Mouse (Mus musculus): ENCODE measurements around the gene Kazn. TPM values are rescaled to one million over a fixed set of nuclear protein-coding genes. Genes with fewer than 3 reads are reported as not detected.
A peak's percentile ranks its signal among the peaks of the same experiment; 100 is the strongest.

Gene Kazn
- polyA plus RNA-seq, 1 experiment from 2014 or later, result 12.9 TPM

DNA sequence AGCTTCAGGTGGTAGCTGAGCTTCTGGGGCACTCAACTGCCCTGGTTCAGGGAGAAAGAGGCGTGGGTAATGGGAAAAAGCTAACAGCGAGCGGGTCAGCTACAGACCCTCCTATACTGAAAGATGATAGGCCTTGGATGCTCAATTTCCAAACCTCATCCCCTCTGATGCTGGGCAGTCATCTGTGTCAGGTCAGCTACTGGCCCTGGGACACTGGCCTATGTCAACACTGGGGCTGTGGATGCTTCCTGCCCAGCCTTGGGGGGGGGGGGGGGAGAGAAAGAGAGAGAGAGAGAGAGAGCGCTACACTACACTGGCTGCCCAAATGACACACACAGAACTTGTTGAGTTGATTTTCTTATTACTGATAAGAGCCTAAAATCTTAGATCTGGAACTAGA, 28.6 kb upstream of the Kazn start:
- Histone ChIP-seq H3K27ac (ENCODE audit: low read depth, low read length) (no peak overlapping the region), H3K9ac (ENCODE audit: low read depth, low read length) (no peak overlapping the region), H3K4me3 (ENCODE audit: low read length) (no peak overlapping the region), H3K27me3 (ENCODE audit: control insufficient read depth, insufficient read depth, low read length) (no peaks in the 10 kb centered on the region), H3K9me3 (ENCODE audit: control insufficient read depth, low read length) (peaks cover 5% of the 10 kb centered on the region; the same call in 1 of the 2 replicates), H3K4me2 (replicated peaks; ENCODE audit: low read depth, low read length) (no peak overlapping the region), H3K36me3 (ENCODE audit: control insufficient read depth, insufficient read depth, low read length) (no peaks in the 10 kb centered on the region), H3K4me1 (ENCODE audit: control insufficient read depth, insufficient read depth, low read length) (peaks cover 6% of the 10 kb centered on the region; the same call in 1 of the 2 replicates)
- ATAC-seq (ENCODE audit: low FRiP score, low TSS enrichment), result peak; percentile 95
- 25% methylated on average over 4 of the region's 4 CpGs for WGBS

DNA sequence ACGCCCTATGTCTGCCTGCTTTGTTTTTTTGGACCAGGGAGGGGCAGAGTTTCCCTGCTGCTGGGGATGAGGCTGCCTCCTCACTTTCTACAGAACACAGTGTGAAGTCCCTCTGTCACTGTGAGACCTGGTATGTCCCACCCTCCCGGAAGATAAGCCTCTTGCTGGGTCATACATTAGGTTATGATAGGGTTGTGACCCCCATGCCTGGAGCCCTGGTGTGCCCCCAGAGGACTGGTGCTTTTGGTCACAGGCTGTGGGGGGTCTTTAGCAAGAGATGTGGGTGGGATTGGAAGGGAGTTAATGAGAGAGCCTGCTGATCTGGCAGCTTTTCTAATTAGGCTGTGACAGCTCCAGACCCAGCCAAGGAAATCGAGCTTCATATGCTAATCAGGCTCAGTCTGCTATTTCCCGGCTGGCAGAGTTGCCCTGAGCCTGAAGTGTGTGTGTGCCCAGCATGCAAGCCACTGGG, 28.2 kb upstream of the Kazn start:
- Histone ChIP-seq H3K9me3 (ENCODE audit: control insufficient read depth, low read length) (peaks cover 5% of the 10 kb centered on the region; the same call in 1 of the 2 replicates), H3K27me3 (ENCODE audit: control insufficient read depth, insufficient read depth, low read length) (no peaks in the 10 kb centered on the region), H3K36me3 (ENCODE audit: control insufficient read depth, insufficient read depth, low read length) (no peaks in the 10 kb centered on the region), H3K27ac (ENCODE audit: low read depth, low read length) (no peak overlapping the region), H3K4me1 (ENCODE audit: control insufficient read depth, insufficient read depth, low read length) (peaks cover 6% of the 10 kb centered on the region; the same call in 1 of the 2 replicates), H3K4me3 (ENCODE audit: low read length) (no peak overlapping the region), H3K9ac (ENCODE audit: low read depth, low read length) (no peak overlapping the region), H3K4me2 (replicated peaks; ENCODE audit: low read depth, low read length) (no peak overlapping the region)
- peak; percentile 20; the same call in 1 of the 2 replicates for ATAC-seq (ENCODE audit: low FRiP score, low TSS enrichment)
- WGBS, result 10% methylated on average over 4 of the region's 4 CpGs

DNA sequence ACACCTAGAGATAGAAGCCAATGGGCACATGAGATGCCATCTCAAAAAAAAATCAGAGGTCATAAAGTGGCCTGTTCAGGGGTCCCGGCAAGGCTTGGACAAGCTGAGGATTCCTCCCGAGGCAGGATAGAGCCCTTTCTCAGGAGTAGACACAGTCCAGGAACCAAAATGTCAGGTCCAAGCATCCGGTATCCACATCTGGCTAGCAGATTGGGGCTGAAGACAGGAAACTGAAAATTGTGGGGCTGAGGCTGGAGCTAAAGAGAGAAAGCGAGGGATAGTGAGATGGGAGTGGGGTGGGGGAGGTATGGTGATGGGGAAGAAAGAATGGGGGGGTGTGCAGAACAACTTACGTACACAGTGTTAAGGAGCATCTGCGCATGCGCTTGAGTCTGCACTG, 25.1 kb upstream of the Kazn start:
- Histone ChIP-seq H3K4me2 (replicated peaks; ENCODE audit: low read depth, low read length) (no peak overlapping the region), H3K27ac (ENCODE audit: low read depth, low read length) (no peak overlapping the region), H3K27me3 (ENCODE audit: control insufficient read depth, insufficient read depth, low read length) (no peaks in the 10 kb centered on the region), H3K4me3 (ENCODE audit: low read length) (no peak overlapping the region), H3K9ac (ENCODE audit: low read depth, low read length) (no peak overlapping the region), H3K9me3 (ENCODE audit: control insufficient read depth, low read length) (peaks cover 5% of the 10 kb centered on the region; the same call in 1 of the 2 replicates), H3K36me3 (ENCODE audit: control insufficient read depth, insufficient read depth, low read length) (no peaks in the 10 kb centered on the region), H3K4me1 (ENCODE audit: control insufficient read depth, insufficient read depth, low read length) (peaks cover 6% of the 10 kb centered on the region; the same call in 1 of the 2 replicates)
- no peak for ATAC-seq (ENCODE audit: low FRiP score, low TSS enrichment)
- 88% methylated on average over 7 of the region's 7 CpGs for whole genome bisulfite sequencing

DNA sequence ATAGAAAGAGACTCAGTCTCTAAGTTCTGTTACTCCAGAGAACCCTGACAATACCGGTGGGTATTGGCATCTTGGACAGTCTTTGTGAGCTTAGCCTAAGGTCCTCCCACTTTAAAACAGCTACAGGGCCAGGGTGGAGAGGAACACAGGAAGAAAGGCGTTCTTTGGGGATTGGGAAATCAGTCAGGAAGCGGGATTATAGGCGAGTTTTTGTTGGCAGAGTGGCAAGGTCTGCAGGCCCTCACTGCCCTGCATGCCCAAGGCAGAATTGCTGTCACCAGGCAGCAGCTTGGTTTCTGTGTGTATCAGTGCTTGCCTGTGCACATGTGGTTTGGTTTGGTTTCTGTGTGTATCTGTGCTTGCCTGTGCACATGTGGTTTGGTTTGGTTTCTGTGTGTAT, 22.5 kb upstream of the Kazn start:
- Histone ChIP-seq H3K27ac (ENCODE audit: low read depth, low read length) (no peak overlapping the region), H3K36me3 (ENCODE audit: control insufficient read depth, insufficient read depth, low read length) (no peaks in the 10 kb centered on the region), H3K9me3 (ENCODE audit: control insufficient read depth, low read length) (no peaks in the 10 kb centered on the region; the same call in 1 of the 2 replicates), H3K4me3 (ENCODE audit: low read length) (no peak overlapping the region), H3K4me1 (ENCODE audit: control insufficient read depth, insufficient read depth, low read length) (no peaks in the 10 kb centered on the region), H3K27me3 (ENCODE audit: control insufficient read depth, insufficient read depth, low read length) (no peaks in the 10 kb centered on the region), H3K9ac (ENCODE audit: low read depth, low read length) (no peak overlapping the region), H3K4me2 (replicated peaks; ENCODE audit: low read depth, low read length) (no peak overlapping the region)
- ATAC-seq (ENCODE audit: low FRiP score, low TSS enrichment), result no peak
- WGBS, result 79% methylated on average over 4 of the region's 4 CpGs

DNA sequence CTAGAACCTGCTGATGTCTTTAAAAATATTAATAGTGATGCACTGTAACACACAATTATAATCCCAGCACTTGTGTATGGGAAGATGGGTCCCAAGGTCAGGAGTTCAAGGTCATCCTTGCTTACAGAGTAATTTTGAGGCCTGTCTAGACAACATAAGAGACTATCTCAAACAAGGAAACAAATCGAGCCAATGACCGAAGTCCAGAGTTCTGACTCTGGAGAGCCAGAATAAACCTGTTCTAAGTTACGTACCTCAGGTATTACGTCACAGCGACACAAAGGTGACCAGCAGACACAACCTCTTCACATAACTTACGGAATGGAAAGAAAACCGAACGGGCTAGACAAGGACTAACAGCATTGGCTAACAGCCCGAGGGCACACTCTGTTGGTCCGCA, 19.5 kb upstream of the Kazn start:
- Histone ChIP-seq H3K9me3 (ENCODE audit: control insufficient read depth, low read length) (no peaks in the 10 kb centered on the region), H3K4me3 (ENCODE audit: low read length) (no peak overlapping the region), H3K9ac (ENCODE audit: low read depth, low read length) (no peak overlapping the region), H3K27me3 (ENCODE audit: control insufficient read depth, insufficient read depth, low read length) (no peaks in the 10 kb centered on the region), H3K4me2 (replicated peaks; ENCODE audit: low read depth, low read length) (no peak overlapping the region), H3K27ac (ENCODE audit: low read depth, low read length) (no peak overlapping the region), H3K4me1 (ENCODE audit: control insufficient read depth, insufficient read depth, low read length) (no peaks in the 10 kb centered on the region), H3K36me3 (ENCODE audit: control insufficient read depth, insufficient read depth, low read length) (no peaks in the 10 kb centered on the region)
- WGBS, result 95% methylated on average over 10 of the region's 10 CpGs
- no peak for ATAC-seq (ENCODE audit: low FRiP score, low TSS enrichment)

DNA sequence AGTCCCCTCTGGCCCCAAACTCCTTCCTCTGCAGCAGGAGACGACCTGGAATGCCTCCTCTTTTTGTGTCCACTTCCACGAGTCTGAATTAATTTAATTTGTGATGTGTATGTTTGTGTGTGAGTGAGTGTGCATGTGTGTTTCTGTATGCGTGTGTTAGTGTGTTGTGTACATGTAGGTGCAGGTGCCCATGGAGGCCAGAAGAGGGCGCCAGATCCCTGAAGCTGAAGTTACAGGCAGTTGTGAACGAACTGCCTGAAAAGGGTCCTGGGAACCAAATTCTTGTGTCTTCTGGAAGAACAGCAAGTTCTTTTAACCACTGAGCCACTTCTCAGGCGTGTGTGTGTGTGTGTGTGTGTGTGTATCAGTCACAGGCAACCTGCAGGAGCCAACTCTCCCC, 14.9 kb upstream of the Kazn start:
- H3K27me3 ChIP-seq (ENCODE audit: control insufficient read depth, insufficient read depth, low read length), result no peaks in the 10 kb centered on the region
- no peak for ATAC-seq (ENCODE audit: low FRiP score, low TSS enrichment)
- H3K36me3 ChIP-seq (ENCODE audit: control insufficient read depth, insufficient read depth, low read length), result no peaks in the 10 kb centered on the region
- no peak overlapping the region for H3K27ac ChIP-seq (ENCODE audit: low read depth, low read length)
- 0 out of 2 replicates have a peak, but pooled peaks cover 8% of the 10 kb centered on the region for H3K4me1 ChIP-seq (ENCODE audit: control insufficient read depth, insufficient read depth, low read length)
- H3K4me3 ChIP-seq (ENCODE audit: low read length), result no peak overlapping the region
- H3K9me3 ChIP-seq (ENCODE audit: control insufficient read depth, low read length), result no peaks in the 10 kb centered on the region
- H3K9ac ChIP-seq (ENCODE audit: low read depth, low read length), result no peak overlapping the region
- 80% methylated on average over 6 of the region's 6 CpGs for WGBS
- H3K4me2 ChIP-seq (replicated peaks; ENCODE audit: low read depth, low read length), result no peak overlapping the region

DNA sequence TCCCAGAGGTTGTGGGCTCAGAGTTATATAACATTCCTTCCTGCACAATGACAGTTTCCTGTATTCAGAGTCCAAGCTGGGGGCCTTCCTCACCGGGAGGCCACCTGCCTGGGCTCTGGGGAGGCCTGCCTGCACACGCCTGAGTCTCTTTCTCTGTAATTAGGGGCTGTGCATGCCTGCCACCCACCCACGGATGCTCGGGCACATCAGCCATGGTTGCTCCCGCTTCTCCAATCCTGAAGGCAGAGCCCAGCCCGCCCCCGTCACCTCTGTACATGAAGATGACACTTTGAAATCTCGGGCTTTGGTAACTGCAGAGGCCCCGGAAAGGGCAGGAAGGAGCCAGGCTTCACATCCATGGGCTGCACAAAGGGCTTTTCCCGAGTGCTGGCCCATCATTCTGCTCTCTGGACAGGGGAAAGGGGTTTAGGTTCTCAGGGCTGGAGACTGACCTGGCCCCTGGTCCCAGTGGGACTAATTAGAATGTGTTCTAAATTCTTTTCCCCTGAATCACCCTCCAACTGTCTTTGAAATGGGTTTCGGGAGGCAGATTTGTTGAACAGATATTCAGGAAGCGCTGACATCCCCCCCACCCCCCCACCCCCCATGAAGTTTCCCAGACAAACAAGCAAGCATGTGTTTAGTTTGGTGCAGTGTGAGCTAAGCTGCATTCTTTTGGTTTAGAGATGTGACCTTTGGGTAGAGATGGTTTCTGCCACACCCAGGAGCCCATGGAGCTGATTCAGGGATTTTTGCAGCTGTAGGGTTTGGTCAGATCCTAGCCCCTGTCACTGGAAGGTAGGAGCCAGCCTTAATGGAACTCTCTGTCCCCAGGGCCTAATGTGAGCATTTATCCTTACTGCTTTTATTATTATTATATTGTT, 12.5 kb upstream of the Kazn start:
- ATAC-seq (ENCODE audit: low FRiP score, low TSS enrichment), result no peak
- Histone ChIP-seq H3K27me3 (ENCODE audit: control insufficient read depth, insufficient read depth, low read length) (no peaks in the 10 kb centered on the region), H3K9ac (ENCODE audit: low read depth, low read length) (no peak overlapping the region; the same call in 1 of the 2 replicates), H3K9me3 (ENCODE audit: control insufficient read depth, low read length) (no peaks in the 10 kb centered on the region), H3K4me1 (ENCODE audit: control insufficient read depth, insufficient read depth, low read length) (0 out of 2 replicates have a peak, but pooled peaks cover 8% of the 10 kb centered on the region), H3K4me3 (ENCODE audit: low read length) (no peak overlapping the region), H3K4me2 (replicated peaks; ENCODE audit: low read depth, low read length) (no peak overlapping the region), H3K36me3 (ENCODE audit: control insufficient read depth, insufficient read depth, low read length) (no peaks in the 10 kb centered on the region), H3K27ac (ENCODE audit: low read depth, low read length) (no peak overlapping the region)
- 29% methylated on average over 12 of the region's 12 CpGs for WGBS

DNA sequence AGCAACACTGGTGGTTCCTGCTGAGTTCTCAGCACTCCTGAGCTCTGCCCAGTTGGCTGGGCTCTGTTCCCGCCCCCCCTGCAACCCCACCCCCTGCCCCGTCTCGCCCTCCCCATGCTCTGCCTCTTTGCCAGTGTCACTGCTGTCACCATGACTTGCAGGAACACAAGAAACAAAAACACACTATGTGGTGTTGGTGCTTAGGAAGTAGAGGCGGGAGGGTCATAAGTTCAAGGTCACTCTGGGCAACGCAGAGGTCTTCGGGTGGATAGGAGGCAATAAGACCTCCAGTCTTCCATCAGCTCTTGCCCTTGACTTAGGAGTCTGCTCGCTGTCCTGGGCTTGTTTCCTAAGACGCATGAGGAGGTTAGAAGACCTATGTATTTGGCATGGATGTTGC, 10.9 kb upstream of the Kazn start:
- Histone ChIP-seq H3K9ac (ENCODE audit: low read depth, low read length) (no peak overlapping the region), H3K36me3 (ENCODE audit: control insufficient read depth, insufficient read depth, low read length) (no peaks in the 10 kb centered on the region), H3K4me1 (ENCODE audit: control insufficient read depth, insufficient read depth, low read length) (0 out of 2 replicates have a peak, but pooled peaks cover 8% of the 10 kb centered on the region), H3K4me3 (ENCODE audit: low read length) (no peak overlapping the region), H3K4me2 (replicated peaks; ENCODE audit: low read depth, low read length) (no peak overlapping the region), H3K27me3 (ENCODE audit: control insufficient read depth, insufficient read depth, low read length) (no peaks in the 10 kb centered on the region), H3K9me3 (ENCODE audit: control insufficient read depth, low read length) (no peaks in the 10 kb centered on the region), H3K27ac (ENCODE audit: low read depth, low read length) (no peak overlapping the region)
- ATAC-seq (ENCODE audit: low FRiP score, low TSS enrichment), result no peak
- 90% methylated on average over 8 of the region's 8 CpGs for WGBS

DNA sequence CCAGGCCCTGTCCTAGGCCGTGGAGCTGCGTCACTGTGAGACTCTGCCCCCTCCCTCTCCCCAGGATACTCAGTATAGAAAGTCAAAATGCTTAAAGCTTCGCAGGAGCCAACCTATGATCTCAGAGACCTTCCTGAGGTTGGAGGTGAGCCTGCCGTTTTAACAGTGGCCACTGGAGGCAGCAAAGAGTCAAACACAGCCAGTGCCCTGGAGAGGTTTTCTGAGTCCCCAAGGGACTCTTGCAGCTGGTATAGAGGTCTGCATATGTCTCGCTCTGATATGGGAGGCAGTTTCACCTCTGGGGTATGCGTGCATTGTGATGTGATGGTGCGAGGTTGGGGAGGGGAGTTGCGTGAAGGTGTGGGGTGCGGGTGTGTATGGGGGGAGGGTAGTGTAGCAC, 10.2 kb upstream of the Kazn start:
- no peak overlapping the region for H3K4me2 ChIP-seq (replicated peaks; ENCODE audit: low read depth, low read length)
- no peaks in the 10 kb centered on the region for H3K9me3 ChIP-seq (ENCODE audit: control insufficient read depth, low read length)
- H3K4me3 ChIP-seq (ENCODE audit: low read length), result no peak overlapping the region
- no peak overlapping the region for H3K27ac ChIP-seq (ENCODE audit: low read depth, low read length)
- ATAC-seq (ENCODE audit: low FRiP score, low TSS enrichment), result peak; percentile 7; the same call in 1 of the 2 replicates
- H3K9ac ChIP-seq (ENCODE audit: low read depth, low read length), result no peak overlapping the region
- H3K27me3 ChIP-seq (ENCODE audit: control insufficient read depth, insufficient read depth, low read length), result no peaks in the 10 kb centered on the region
- no peaks in the 10 kb centered on the region for H3K36me3 ChIP-seq (ENCODE audit: control insufficient read depth, insufficient read depth, low read length)
- WGBS, result 32% methylated on average over 9 of the region's 9 CpGs
- 0 out of 2 replicates have a peak, but pooled peaks cover 8% of the 10 kb centered on the region for H3K4me1 ChIP-seq (ENCODE audit: control insufficient read depth, insufficient read depth, low read length)

Data from kidney, embryonic 14.5 days (tissue).